Mouse (Mus musculus): ENCODE data around the gene Cand2. TPM values are rescaled to one million over a fixed set of nuclear protein-coding genes. Genes with fewer than 3 reads are reported as not detected.

Cand2 gene
- polyA plus RNA-seq, 1 experiment from 2014 or later: 49.8 TPM

DNA sequence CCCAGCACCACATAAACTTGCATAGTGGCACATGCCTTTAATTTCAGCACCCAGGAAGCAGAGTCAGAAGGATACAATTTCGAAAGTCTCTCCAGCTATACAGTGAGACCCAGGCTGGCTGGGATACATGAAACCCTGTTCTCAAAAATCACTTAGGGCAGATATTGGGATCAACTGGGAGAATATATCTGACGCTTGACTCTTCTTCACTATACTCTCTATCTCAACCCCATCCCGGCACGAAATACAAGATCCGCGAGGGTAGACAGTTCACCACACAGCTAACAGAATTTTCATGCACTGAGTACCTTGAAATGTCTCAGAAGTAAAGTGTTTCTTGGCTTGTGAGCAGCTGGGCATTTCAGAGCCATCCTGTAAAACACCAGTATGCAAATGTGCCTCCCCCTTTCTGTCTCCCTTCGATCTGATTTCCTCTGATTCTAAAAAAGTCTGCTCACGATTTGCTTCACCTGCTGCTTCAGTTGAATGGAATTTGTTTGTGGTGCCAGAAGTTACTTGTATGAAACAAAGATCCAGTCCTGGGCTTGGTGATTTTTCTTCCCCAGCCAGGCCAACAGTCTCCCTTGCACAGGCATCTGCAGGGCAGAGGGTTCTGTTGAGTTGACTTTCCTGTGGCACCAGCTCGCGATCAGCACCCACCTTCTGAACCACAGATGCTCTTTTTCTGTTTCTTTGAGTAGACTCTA lies 74.4 kb downstream of the Cand2 start:
- Histone ChIP-seq H3K9me3 (ENCODE audit: control insufficient read depth, low read length) (no peaks in the 10 kb centered on the region), H3K4me1 (replicated peaks; ENCODE audit: control insufficient read depth, insufficient read depth, low read length) (peaks cover 5% of the 10 kb centered on the region; the same call in 1 of the 2 replicates), H3K4me2 (ENCODE audit: low read depth, low read length, severe bottlenecking) (no peak overlapping the region), H3K9ac (ENCODE audit: low read length) (no peak overlapping the region), H3K27ac (ENCODE audit: low read depth, low read length) (no peak overlapping the region), H3K4me3 (ENCODE audit: low read depth, low read length) (no peak overlapping the region), H3K27me3 (ENCODE audit: control insufficient read depth, insufficient read depth, low read length) (no peaks in the 10 kb centered on the region), H3K36me3 (ENCODE audit: control insufficient read depth, insufficient read depth, low read length) (no peaks in the 10 kb centered on the region; the same call in 1 of the 2 replicates)
- no peak for DNase-seq (ENCODE audit: low spot score)
- no peak for ATAC-seq (replicated peaks; ENCODE audit: low FRiP score)
- WGBS: 95% methylated on average over 10 of the region's 10 CpGs

DNA sequence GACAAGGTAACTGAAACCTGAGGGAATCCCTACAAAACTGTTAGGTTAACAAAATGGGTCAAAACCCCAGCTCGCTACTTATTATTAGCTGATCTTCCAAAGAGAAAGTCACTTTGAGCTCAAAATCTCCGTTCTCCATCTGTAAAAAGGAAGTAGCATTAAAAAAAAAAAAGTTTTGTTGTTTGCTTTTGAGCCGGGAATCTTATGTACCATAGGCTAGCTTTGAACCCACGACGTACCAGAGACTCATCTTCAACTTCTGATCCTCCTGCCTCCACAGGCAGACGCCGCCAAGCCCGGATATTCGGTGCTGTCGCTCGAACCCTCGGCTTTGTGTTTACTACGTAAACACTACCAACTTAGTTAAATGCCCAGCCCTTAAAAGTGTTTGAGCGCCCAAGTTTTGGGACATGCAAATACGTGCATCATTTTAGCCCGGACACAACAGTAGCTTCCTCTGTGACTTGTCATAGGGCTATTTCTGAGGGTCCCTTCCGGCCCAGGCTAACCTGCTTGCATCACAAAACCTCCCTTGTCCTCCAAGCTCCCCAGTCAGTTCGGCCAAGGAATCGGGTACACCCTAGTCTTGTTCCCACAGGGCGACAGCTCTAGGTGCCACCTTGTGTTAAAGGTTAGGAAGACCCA lies 78.2 kb downstream of the Cand2 start:
- no peaks in the 10 kb centered on the region; the same call in 1 of the 2 replicates for H3K36me3 ChIP-seq (ENCODE audit: control insufficient read depth, insufficient read depth, low read length)
- H3K27ac ChIP-seq (ENCODE audit: low read depth, low read length): peak overlapping the region; percentile 82
- DNase-seq (ENCODE audit: low spot score): no peak
- H3K9me3 ChIP-seq (ENCODE audit: control insufficient read depth, low read length): no peaks in the 10 kb centered on the region
- H3K4me2 ChIP-seq (ENCODE audit: low read depth, low read length, severe bottlenecking): peak overlapping the region; percentile 64
- 6% methylated on average over 20 of the region's 20 CpGs for WGBS
- H3K9ac ChIP-seq (ENCODE audit: low read length): peak overlapping the region; percentile 77
- no peaks in the 10 kb centered on the region for H3K27me3 ChIP-seq (ENCODE audit: control insufficient read depth, insufficient read depth, low read length)
- peaks cover 5% of the 10 kb centered on the region; the same call in 1 of the 2 replicates for H3K4me1 ChIP-seq (replicated peaks; ENCODE audit: control insufficient read depth, insufficient read depth, low read length)
- H3K4me3 ChIP-seq (ENCODE audit: low read depth, low read length): peak overlapping the region; percentile 59
- peak; percentile 25 for ATAC-seq (replicated peaks; ENCODE audit: low FRiP score)

DNA sequence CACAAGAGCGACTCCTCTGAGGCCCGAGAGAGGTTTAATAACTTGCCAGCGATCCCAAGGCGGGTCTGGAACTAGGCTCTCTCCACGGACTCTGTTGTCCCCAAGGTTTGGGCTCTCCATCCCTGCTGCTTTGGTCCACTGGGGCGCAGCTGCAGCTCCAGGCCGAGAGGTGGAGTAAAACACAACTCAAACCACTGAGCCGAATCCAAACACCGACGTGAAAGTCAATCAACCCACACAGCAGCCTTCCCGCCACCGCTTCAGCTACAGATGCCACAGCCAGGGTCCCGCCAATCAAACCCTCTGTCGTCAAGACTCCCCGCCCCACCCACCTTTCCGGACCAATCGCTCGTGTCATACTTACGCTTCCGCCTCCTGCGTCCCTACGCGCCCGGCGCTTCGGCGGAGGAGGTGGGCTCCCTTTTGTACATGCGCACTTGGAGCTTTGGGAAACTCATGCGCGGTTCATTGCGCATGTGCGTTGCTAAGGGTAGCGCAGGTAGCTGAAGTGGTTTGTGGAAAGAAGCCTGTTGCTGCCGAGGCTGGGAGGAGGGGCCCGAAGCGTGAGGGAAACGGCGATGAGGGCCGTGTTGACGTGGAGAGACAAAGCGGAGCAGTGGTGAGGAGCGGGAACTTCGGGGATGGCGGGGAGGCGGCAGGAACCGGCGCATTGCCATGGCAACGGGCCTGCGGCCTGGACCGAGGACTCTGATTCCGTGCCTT lies 78.9 kb downstream of the Cand2 start, which contains the start of the genes Mbd4 and Ift122:
Gene Mbd4 (minus strand): TSS at position 281 of the 723 bp plus-strand sequence.
Gene Ift122 (plus strand): TSS at position 380 of the 723 bp plus-strand sequence.
- Histone ChIP-seq H3K4me2 (ENCODE audit: low read depth, low read length, severe bottlenecking) (peak within 1 kb of the TSS; percentile 64), H3K27ac (ENCODE audit: low read depth, low read length) (peak within 1 kb of the TSS; percentile 90), H3K36me3 (ENCODE audit: control insufficient read depth, insufficient read depth, low read length) (no peaks in the 10 kb centered on the region; the same call in 1 of the 2 replicates), H3K9ac (ENCODE audit: low read length) (peak within 1 kb of the TSS; percentile 77), H3K4me1 (replicated peaks; ENCODE audit: control insufficient read depth, insufficient read depth, low read length) (peaks cover 5% of the 10 kb centered on the region; the same call in 1 of the 2 replicates), H3K4me3 (ENCODE audit: low read depth, low read length) (peak within 1 kb of the TSS; percentile 59), H3K27me3 (ENCODE audit: control insufficient read depth, insufficient read depth, low read length) (no peaks in the 10 kb centered on the region), H3K9me3 (ENCODE audit: control insufficient read depth, low read length) (no peaks in the 10 kb centered on the region)
- peak; percentile 99 for DNase-seq (ENCODE audit: low spot score)
- under 1% methylated on average over 51 of the region's 51 CpGs for WGBS
- ATAC-seq (replicated peaks; ENCODE audit: low FRiP score): peak; percentile 97

GRCm38 (mm10) chr6:115853985-115854384 lies 79.6 kb downstream of the Cand2 start:
- peak overlapping the region; percentile 59 for H3K4me3 ChIP-seq (ENCODE audit: low read depth, low read length)
- DNase-seq (ENCODE audit: low spot score): no peak
- ATAC-seq (replicated peaks; ENCODE audit: low FRiP score): 0 out of 2 replicates have a peak, but pooled peaks have one; percentile 0
- peak overlapping the region; percentile 56 for H3K4me2 ChIP-seq (ENCODE audit: low read depth, low read length, severe bottlenecking)
- WGBS: 40% methylated on average over 7 of the region's 7 CpGs
- H3K27ac ChIP-seq (ENCODE audit: low read depth, low read length): peak overlapping the region; percentile 90
- no peaks in the 10 kb centered on the region for H3K9me3 ChIP-seq (ENCODE audit: control insufficient read depth, low read length)
- no peaks in the 10 kb centered on the region for H3K27me3 ChIP-seq (ENCODE audit: control insufficient read depth, insufficient read depth, low read length)
- H3K36me3 ChIP-seq (ENCODE audit: control insufficient read depth, insufficient read depth, low read length): no peaks in the 10 kb centered on the region; the same call in 1 of the 2 replicates
- peaks cover 5% of the 10 kb centered on the region; the same call in 1 of the 2 replicates for H3K4me1 ChIP-seq (replicated peaks; ENCODE audit: control insufficient read depth, insufficient read depth, low read length)
- H3K9ac ChIP-seq (ENCODE audit: low read length): peak overlapping the region; percentile 71

GRCm38 (mm10) chr6:115854432-115854831 lies 80.1 kb downstream of the Cand2 start:
- Histone ChIP-seq H3K4me2 (ENCODE audit: low read depth, low read length, severe bottlenecking) (no peak overlapping the region), H3K9me3 (ENCODE audit: control insufficient read depth, low read length) (no peaks in the 10 kb centered on the region), H3K4me1 (replicated peaks; ENCODE audit: control insufficient read depth, insufficient read depth, low read length) (peaks cover 5% of the 10 kb centered on the region; the same call in 1 of the 2 replicates), H3K27me3 (ENCODE audit: control insufficient read depth, insufficient read depth, low read length) (no peaks in the 10 kb centered on the region), H3K36me3 (ENCODE audit: control insufficient read depth, insufficient read depth, low read length) (no peaks in the 10 kb centered on the region; the same call in 1 of the 2 replicates), H3K4me3 (ENCODE audit: low read depth, low read length) (no peak overlapping the region), H3K27ac (ENCODE audit: low read depth, low read length) (no peak overlapping the region), H3K9ac (ENCODE audit: low read length) (no peak overlapping the region)
- ATAC-seq (replicated peaks; ENCODE audit: low FRiP score): no peak
- DNase-seq (ENCODE audit: low spot score): no peak
- WGBS: 64% methylated on average over 2 of the region's 2 CpGs

Small RNAs within 50 kb of the gene (microRNA-seq; reads per million reads assigned to microRNA genes)
- not detected for gene Mir7660 (ENCODE audit: insufficient number of aligned reads)

Other genes with a start within 250 kb of the Cand2 start
- 33.8 and 34.6 TPM in 2 replicates for gene Tsen2, start 229.9 kb upstream of the Cand2 start, polyA plus RNA-seq (2014; fragmentation: Nextera tagmentation; extraction: Ambion mirVana)
- gene Mkrn2os, start 182.0 kb upstream of the Cand2 start, polyA plus RNA-seq (2014; fragmentation: Nextera tagmentation; extraction: Ambion mirVana): 0.29 TPM in 1 of 2 replicates, not detected in the other
- gene Mkrn2, start 172.6 kb upstream of the Cand2 start, polyA plus RNA-seq (2014; fragmentation: Nextera tagmentation; extraction: Ambion mirVana): 23.4 and 26.2 TPM in 2 replicates
- 153 and 175 TPM in 2 replicates for gene Raf1, start 97.9 kb upstream of the Cand2 start, polyA plus RNA-seq (2014; fragmentation: Nextera tagmentation; extraction: Ambion mirVana)
- 2.2 and 2.6 TPM in 2 replicates for gene Tmem40, start 12.1 kb upstream of the Cand2 start, polyA plus RNA-seq (2014; fragmentation: Nextera tagmentation; extraction: Ambion mirVana)
- gene Rpl32, start 34.2 kb downstream of the Cand2 start, polyA plus RNA-seq (2014; fragmentation: Nextera tagmentation; extraction: Ambion mirVana): 1,664 and 1,794 TPM in 2 replicates
- gene Efcab12, start 63.9 kb downstream of the Cand2 start, polyA plus RNA-seq (2014; fragmentation: Nextera tagmentation; extraction: Ambion mirVana): 1.5 and 2.1 TPM in 2 replicates
- 32.0 and 37.5 TPM in 2 replicates for gene Mbd4, start 78.8 kb downstream of the Cand2 start, polyA plus RNA-seq (2014; fragmentation: Nextera tagmentation; extraction: Ambion mirVana)
- 29.0 and 29.6 TPM in 2 replicates for gene Ift122, start 78.9 kb downstream of the Cand2 start, polyA plus RNA-seq (2014; fragmentation: Nextera tagmentation; extraction: Ambion mirVana)
- gene Rho, start 157.2 kb downstream of the Cand2 start, polyA plus RNA-seq (2014; fragmentation: Nextera tagmentation; extraction: Ambion mirVana): 0.09 TPM in 2 replicates
- gene H1foo, start 170.4 kb downstream of the Cand2 start, polyA plus RNA-seq (2014; fragmentation: Nextera tagmentation; extraction: Ambion mirVana): not detected in 2 replicates
- gene Plxnd1, start 220.5 kb downstream of the Cand2 start, polyA plus RNA-seq (2014; fragmentation: Nextera tagmentation; extraction: Ambion mirVana): 23.9 and 25.5 TPM in 2 replicates